Mouse (Mus musculus) frontal cortex, postnatal 25 days (tissue): ENCODE results near the gene Eif6.

Experiments
- DNase-seq, 2 experiments: peaks; one replicate each; pipeline ENCODE4 v3.0.0; 2022; ENCODE audit warnings: low spot score in 2 of 2

The Eif6 gene

GRCm38 (mm10) chr2:155823722-155824121 lies 3.0 kb downstream of the Eif6 start:
- no peak for DNase-seq

GRCm38 (mm10) chr2:155820779-155821178 lies 5.9 kb downstream of the Eif6 start:
- DNase-seq: no peak

- no peak for DNase-seq
Observed at GRCm38 (mm10) chr2:155819449-155820251, 7.1 kb downstream of the Eif6 start.

DNA sequence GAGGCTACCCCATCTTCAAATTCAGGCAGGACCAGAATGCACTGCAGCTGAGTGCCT lies 7.5 kb downstream of the Eif6 start, which contains the start of gene BC029722:
Gene BC029722 (minus strand): TSS at position 35 of the 57 bp plus-strand sequence.
- DNase-seq: no peak

DNA sequence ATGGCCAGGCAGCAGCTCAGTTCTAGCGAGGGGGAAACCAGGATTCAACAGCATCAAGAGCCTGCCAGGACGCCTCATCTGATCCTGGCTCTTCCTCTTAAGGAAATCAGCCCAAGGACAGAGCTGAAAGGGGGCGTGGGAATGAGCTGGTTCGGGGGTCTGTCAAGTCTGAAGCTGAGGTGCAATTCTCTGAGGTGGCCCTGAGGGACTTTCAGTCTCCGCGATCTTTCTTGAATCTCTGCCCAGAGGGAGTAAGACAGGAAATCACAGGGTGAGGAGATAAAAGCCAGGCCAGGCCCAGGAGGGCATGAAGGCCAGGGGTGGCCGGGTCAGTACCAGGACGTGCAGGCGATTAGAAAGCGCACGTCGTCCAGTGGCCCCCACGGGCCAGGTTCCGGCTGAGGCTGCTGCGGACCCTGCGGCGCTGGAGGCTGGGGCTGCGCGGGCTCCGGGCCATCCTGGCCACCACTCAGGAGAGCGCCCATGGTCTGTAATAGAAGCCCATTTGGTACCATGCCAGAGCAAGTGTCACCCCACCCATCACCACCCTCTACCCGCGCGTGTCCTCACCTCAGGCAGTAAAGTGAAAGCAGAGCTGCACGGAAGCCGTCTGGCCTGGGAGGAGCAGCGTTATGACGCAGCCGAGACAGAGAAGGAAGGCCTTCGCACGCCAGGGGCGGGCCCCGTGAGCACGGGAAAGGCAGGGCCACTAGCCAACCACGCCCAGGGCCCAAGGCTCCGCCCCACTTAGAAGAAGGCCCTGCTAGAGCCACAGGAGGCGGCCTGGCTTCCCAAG lies 7.9 kb downstream of the Eif6 start:
- peak; percentile 84 to 86 for DNase-seq

DNA sequence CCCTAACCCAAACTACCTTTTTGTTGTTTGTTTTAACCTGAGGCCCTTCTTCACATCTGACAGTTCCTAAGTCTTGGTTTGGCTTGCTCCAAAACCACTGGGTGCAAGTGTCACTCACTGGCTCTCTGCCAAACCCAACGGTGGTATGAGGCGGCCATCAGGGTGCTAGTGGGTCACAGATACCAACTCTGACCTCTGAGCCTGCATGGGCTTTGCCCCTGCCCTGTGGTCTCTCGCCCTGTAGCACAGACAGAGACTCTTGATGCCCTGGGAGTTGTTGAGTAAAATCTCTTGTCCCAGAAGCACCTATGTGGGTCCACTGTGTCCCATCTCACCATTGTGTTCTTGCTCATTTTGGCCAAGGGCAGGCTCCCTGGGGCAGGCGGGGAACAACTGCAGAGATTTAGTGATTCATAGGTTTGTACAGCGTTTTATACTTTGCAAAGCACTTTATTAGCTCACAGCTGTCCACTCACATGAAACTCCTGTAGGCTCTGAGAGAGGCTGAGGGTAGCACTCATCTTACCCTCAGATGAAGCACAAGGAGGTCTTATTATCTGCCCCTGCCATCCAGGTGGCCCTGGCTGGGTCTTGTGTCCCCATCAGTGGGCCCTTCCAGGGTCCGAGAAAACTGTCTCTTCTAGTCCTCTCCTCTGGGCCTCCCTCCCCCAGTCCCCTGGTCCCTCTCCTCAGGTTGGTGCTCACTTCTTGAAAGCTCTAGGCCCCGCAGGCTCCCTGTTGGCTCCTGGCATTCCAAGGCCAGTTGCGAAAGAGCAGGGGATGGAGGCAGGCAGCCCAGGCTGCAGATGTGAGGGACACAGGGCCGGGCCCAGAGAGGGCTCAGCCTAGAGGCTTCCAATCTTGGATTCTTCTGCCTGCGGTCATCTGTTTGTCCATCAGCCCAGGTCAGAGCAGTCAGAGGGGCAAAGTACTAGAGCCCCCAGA lies 9.2 kb downstream of the Eif6 start:
- DNase-seq: no peak

DNA sequence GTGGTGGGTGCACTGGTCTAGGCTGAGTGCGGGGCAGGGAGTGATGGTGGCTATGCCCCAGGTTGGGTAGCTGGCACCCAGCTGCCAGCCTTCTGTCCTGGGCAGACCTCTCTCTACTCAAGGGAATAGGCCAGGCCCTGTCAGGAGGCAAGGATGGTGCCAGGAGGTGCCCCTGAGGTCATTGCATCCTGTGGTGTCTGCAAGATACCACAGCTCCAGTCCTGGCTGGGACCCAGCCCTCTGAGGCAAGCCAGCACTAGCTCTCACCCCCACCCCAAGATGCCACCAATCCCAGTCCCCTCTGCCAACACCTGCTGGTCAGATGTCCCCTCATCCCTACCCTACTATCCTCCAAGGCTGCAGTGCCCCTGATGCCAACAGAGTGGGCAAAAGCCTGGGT lies 10.5 kb downstream of the Eif6 start:
- no peak for DNase-seq

DNA sequence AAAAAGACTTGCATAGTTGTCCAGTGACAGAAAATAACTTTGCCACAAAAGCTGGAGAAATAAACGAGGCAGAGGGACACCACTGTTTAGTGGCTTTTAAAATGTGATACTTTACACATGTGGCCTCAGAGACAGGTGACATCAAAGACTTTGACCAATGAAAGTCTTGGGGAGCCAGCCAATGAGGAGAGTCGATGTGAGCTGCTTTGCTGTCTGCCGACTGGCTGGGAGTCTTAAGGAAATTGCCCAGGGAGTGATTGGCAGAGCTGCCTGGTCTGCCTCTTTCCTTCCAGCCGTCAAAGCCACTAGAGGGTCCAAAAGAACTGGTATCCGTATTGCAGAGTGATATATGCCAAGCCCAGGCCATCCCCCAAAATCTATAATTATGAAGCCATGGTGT lies 11.9 kb downstream of the Eif6 start:
- no peak for DNase-seq

DNA sequence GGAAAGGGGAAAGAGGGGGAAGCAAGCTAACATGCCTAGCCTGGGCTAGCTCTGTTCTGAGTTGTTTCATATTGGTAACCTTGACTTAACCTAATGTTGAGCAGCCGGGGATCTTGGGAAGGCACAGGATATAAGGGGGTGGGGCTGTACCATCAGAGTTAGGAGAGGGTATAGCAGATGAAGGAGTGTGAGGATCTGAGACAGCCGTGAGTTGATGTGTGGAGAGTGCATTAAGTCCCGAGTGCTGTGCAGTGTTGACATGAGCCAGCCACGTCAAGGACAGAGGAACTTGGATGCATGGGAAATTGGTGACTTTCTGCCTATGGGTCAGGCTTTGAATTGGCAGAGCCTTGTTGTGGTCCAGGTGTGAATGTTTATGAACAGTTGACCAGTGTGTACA lies 14.1 kb downstream of the Eif6 start:
- no peak for DNase-seq

DNA sequence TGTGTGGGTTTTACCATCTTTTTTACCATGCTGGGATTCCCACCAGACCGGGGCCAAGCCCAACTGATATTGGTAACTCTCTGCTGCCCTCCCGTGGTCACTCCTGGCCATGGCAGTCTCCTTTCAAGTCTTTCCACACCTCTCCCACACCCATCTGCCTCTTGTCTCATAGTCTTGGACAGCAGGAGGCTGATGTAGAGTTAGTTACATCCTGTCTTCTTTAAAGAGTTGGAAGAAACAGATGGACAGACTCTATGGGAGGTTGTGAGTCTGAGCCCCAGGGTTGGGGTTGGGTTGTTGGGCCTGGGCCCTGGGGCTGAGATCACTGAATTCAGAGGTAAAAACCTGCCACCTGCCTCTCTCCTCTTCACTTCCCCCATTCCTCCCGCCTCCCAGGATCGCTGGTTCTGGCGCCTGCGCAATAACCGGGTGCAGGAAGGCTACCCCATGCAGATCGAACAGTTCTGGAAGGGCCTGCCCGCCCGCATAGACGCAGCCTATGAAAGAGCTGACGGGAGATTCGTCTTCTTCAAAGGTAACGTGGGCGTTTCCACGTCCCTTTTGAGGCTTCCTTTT lies 14.8 kb downstream of the Eif6 start:
- peak; percentile 80 to 85 for DNase-seq

DNA sequence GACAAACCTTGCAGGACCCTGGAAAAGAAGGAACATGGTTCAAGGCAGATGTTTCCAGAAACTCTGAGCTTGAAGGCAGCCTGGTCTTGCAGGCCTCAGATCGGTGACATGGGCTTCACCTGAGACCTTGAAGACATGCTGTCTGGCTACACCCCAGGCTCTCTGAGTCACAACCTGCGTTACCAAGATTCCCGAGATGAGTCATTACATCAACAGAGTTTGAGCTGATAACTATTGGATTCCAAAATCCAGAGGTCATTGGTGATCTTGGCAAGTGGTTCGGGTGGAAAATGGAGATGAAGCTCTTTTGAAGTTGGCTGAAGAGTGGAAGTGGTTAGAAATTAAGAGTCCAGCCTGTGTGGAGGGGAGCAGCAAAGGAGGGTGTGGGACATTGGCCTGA lies 17.1 kb downstream of the Eif6 start:
- DNase-seq: no peak

DNA sequence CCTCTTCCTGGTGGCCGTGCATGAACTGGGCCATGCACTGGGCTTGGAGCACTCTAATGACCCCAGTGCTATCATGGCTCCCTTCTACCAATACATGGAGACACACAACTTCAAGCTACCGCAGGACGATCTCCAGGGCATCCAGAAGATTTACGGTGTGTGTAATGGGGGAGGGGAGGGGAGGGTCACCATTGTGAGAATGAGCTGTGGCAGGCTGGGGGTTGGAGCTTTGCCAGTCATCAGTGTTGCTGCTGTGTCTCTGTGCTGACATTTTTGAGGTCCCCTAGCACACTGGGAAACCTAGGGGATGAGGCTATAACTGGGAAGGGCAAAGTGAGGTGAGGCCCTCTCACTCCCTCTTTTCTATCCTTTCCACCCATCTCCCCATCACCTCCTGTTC lies 19.3 kb downstream of the Eif6 start:
- no peak for DNase-seq

GRCm38 (mm10) chr2:155806548-155806947 lies 20.2 kb downstream of the Eif6 start:
- no peak for DNase-seq

- DNase-seq: no peak
Observed at GRCm38 (mm10) chr2:155805925-155806255, 20.8 kb downstream of the Eif6 start.

DNA sequence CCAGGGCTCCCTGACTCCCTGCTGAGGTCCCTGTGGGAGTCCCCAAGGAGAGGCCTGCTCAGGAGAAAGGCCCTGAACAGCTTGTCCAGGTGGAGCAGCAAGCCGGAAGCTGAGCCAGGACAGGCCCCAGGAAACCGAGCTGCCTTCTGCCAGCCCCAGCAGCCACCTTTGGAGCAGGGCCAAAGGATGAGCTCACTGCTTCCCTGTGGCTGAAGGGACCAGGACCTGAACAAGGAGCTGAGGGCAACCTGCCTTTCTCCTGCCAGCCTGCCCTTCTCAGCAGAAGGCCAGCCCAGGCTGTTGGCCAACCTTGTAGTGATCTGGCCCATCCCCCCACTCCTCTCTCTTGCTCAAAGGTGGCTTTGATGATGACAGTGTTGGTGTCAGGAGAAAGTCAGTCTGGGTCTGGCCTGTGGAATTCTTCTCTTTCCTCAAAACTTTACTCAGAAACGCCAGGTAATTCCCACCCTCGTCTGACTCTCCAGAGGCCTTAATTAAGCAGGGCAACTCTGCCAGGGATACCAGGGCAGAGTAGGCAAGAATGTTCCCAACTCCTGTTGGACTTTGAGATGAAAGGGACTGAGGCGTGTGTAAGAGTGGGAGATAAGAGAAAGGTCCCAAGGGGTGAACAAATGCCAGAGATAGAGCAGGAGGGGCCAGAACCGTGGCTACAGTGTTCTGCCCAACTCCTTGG lies 21.3 kb downstream of the Eif6 start:
- no peak for DNase-seq

DNA sequence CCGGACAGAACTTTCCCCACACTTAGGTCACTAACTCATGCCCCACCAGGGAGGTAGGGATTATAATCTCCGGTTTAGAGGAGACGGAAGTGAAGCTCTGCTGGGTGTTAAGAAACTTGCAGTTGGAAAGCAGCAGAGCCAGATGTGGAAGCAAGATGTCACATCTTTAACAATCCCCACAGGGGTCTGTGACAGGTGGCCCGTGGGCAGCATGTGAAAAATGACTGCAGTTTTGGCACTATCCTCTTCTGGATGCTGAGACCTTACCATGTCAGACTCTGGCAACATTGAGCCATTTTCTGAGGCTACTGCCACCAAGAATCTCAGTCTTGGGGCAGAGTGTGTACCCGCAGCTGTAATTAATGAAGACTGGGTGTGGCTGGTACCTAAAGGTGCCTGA lies 22.7 kb downstream of the Eif6 start:
- no peak for DNase-seq

DNA sequence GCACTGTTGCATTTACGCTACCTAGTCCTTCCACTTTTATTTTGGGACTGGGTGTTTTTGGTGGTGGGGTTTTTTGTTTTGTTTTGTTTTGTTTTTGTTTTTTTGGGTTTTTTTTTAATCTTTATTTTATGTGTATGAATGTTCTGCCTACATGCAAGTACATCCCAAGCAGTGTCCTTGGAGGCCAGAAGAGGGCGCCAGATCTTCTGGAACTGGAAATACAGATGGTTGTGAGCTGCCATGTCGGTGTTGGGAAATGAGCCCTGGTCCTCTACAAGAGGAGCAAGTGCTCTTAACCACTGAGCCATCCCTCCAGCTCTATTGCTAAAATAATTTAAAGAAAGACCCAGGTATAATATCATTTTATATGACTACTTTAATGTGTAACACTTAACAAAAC lies 24.0 kb downstream of the Eif6 start:
- no peak for DNase-seq

GRCm38 (mm10) chr2:155798613-155799012 lies 28.1 kb downstream of the Eif6 start:
- DNase-seq: no peak

GRCm38 (mm10) chr2:155794674-155795445 lies 31.9 kb downstream of the Eif6 start:
- no peak for DNase-seq

DNA sequence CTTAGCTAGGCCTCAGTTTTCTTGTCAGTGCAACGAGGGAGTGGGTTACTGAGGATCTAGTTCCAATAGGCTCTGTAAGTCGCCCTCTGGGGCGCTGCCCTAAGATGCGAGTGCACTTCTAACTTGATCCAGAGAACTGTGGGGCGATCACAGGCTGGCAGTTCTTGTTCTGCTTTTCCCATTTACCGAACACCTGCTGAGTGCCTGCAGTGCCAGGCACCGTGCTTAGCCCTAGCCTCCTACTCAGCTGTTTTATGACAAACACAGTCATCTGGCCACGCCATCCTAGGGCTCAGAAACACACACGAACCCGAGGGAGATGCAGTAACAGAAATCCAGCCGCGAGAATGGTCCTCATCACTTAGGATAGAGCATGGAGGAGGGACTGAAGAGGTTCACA lies 33.8 kb downstream of the Eif6 start:
- DNase-seq: no peak
